Mouse (Mus musculus): Measurements from ENCODE around the gene Lrch4. TPM values are rescaled to one million over a fixed set of nuclear protein-coding genes. Genes with fewer than 3 reads are reported as not detected.
A peak's percentile ranks its signal among the peaks of the same experiment; 100 is the strongest.

Gene Lrch4
- polyA plus RNA-seq, 1 experiment, result 29.1 TPM

- TF ChIP-seq POLR2A (IDR thresholded peaks at IDR 0.05; ENCODE audit: low read depth, low read length) (no peak), CTCF (IDR thresholded peaks at IDR 0.05; ENCODE audit: borderline replicate concordance, insufficient read depth, low read length) (no peak)
- no peak overlapping the region for H3K4me3 ChIP-seq (ENCODE audit: insufficient read depth, low read length)
- H3K4me1 ChIP-seq (ENCODE audit: control insufficient read depth, insufficient read depth, low read length), result peaks cover 9% of the 10 kb centered on the region; the same call in 1 of the 2 replicates
- no peak overlapping the region for H3K27ac ChIP-seq (ENCODE audit: insufficient read depth, low read length)
Measured at GRCm38 (mm10) chr5:137668971-137669370, 40.0 kb downstream of the Lrch4 start.

DNA sequence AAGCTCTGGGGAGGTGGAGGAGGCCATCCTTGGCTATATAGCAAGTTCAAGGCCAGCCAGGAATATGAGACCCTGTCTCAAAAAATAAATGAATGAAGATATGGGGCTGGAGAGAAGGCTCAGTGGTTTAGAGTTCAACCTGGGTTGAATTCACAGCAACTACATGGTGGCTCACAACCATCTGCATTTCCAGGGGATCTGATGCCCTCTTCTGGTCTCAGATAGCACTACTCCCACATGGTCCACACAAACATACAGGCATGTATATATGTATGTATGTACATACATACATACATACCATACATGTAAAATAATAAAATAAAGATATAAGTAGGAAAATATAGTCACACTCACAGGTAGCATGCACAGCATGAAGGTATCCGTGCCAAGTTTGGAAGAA, 41.3 kb downstream of the Lrch4 start:
- Histone ChIP-seq H3K27ac (ENCODE audit: insufficient read depth, low read length) (0 out of 2 replicates have a peak overlapping the region, but pooled peaks have one; percentile 69), H3K4me3 (ENCODE audit: insufficient read depth, low read length) (no peak overlapping the region), H3K4me1 (ENCODE audit: control insufficient read depth, insufficient read depth, low read length) (peaks cover 9% of the 10 kb centered on the region; the same call in 1 of the 2 replicates)
- TF ChIP-seq POLR2A (IDR thresholded peaks at IDR 0.05; ENCODE audit: low read depth, low read length) (no peak), CTCF (IDR thresholded peaks at IDR 0.05; ENCODE audit: borderline replicate concordance, insufficient read depth, low read length) (no peak)

DNA sequence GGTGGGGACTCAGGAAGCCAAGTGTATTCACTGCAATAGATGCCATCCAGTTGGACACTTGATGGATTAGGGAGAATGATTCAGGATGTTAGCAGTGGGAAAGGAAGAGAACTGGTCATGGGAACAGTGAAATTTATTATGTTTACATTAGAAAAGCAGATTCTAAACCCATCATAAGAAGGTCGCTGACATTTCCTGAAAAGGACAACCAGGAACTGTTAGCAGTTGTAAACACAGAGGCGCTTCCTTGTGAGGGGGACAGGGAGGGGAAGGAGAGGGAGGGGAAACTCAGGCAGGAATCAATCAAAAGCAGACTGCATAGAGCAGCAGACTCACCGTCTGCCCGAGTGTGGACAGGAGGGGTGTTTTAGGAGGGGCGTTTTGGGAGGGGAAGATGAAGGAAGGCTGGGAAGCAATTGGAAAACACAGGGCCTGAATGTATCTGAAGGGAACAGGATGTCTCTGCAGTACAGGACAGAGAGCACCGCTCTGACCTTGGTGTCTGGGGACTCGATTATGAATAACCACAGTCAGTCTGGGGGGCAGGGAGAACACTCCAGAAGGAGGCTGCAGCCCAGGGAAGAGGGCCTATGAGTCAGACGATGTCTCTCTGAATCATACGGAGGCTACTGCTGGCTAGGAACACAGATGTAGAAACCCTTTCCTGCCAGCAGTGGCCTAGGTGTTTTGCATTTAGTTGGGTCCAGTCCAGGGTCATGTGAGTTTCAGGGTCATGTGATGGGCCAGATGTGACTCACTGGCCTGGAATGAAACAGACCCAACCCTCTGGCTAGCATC, 42.7 kb downstream of the Lrch4 start:
- H3K4me1 ChIP-seq (ENCODE audit: control insufficient read depth, insufficient read depth, low read length), result peaks cover 9% of the 10 kb centered on the region; the same call in 1 of the 2 replicates
- TF ChIP-seq POLR2A (IDR thresholded peaks at IDR 0.05; ENCODE audit: low read depth, low read length) (peak; percentile 58; the same call in 1 of the 2 replicates), CTCF (IDR thresholded peaks at IDR 0.05; ENCODE audit: borderline replicate concordance, insufficient read depth, low read length) (no peak)
- peak overlapping the region; percentile 69 for H3K27ac ChIP-seq (ENCODE audit: insufficient read depth, low read length)
- no peak overlapping the region for H3K4me3 ChIP-seq (ENCODE audit: insufficient read depth, low read length)

DNA sequence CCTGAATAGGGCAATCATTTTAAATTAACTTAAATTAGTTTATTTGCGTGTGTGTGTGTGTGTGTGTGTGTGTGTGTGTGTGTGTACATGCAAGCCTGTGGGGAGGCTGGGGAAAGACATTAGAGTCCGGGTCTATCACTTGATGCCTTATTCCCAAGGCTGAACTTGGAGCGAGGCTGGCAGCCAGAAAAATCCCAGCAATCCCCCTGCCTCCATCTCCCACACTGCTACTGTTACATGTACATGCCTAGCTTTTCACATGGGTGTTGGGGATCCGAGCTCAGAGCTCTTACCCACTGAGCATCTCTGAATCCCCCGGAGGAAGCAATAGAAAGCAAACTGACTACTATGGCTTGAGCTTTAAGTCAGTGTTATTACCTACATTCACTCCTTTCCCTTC, 43.4 kb downstream of the Lrch4 start:
- Histone ChIP-seq H3K4me3 (ENCODE audit: insufficient read depth, low read length) (no peak overlapping the region), H3K27ac (ENCODE audit: insufficient read depth, low read length) (peak overlapping the region; percentile 57), H3K4me1 (ENCODE audit: control insufficient read depth, insufficient read depth, low read length) (peaks cover 9% of the 10 kb centered on the region; the same call in 1 of the 2 replicates)
- TF ChIP-seq POLR2A (IDR thresholded peaks at IDR 0.05; ENCODE audit: low read depth, low read length) (no peak), CTCF (IDR thresholded peaks at IDR 0.05; ENCODE audit: borderline replicate concordance, insufficient read depth, low read length) (no peak)

DNA sequence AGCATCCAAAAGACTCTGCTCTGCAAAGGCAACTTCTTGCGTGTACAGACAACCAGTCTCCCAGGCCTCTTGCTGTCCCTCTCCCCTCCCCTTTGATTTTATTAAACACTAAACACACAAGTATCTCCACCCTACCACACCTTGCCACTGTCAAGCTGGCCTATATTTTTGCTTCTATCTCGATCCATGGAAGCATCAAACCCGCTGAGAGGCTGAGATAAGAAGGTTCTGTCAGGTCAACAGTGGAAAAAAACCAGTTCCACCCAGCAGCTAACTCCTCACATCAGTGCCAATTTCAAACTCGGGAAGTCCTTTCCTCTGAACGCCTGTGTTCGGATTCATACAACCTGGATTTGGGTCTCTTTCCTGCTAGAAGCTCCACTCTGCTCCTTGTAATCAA, 44.1 kb downstream of the Lrch4 start:
- Histone ChIP-seq H3K4me1 (ENCODE audit: control insufficient read depth, insufficient read depth, low read length) (peaks cover 9% of the 10 kb centered on the region; the same call in 1 of the 2 replicates), H3K4me3 (ENCODE audit: insufficient read depth, low read length) (no peak overlapping the region), H3K27ac (ENCODE audit: insufficient read depth, low read length) (no peak overlapping the region)
- TF ChIP-seq CTCF (IDR thresholded peaks at IDR 0.05; ENCODE audit: borderline replicate concordance, insufficient read depth, low read length), result no peak
- TF ChIP-seq POLR2A (IDR thresholded peaks at IDR 0.05; ENCODE audit: low read depth, low read length), result no peak

DNA sequence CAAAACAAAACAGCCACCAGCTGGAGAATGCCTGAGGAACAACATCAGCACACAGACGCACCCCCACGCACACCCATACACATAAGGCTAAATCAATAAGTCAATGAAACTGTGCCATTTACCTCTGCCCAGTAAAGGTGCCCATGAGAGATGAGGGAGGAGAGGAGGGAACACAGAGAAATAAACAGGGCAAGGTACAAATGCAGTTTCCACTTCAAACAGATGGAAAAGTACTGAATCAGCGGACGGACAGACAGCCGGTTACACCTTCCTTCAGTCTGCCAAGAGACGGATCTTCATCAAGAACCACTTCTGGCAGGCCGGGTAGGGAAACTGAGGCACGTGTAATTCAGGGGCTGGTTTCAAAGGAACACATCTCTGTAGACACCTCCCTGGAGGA, 45.9 kb downstream of the Lrch4 start:
- TF ChIP-seq CTCF (IDR thresholded peaks at IDR 0.05; ENCODE audit: borderline replicate concordance, insufficient read depth, low read length) (no peak), POLR2A (IDR thresholded peaks at IDR 0.05; ENCODE audit: low read depth, low read length) (no peak)
- Histone ChIP-seq H3K27ac (ENCODE audit: insufficient read depth, low read length) (no peak overlapping the region), H3K4me1 (ENCODE audit: control insufficient read depth, insufficient read depth, low read length) (peaks cover 9% of the 10 kb centered on the region; the same call in 1 of the 2 replicates), H3K4me3 (ENCODE audit: insufficient read depth, low read length) (no peak overlapping the region)

DNA sequence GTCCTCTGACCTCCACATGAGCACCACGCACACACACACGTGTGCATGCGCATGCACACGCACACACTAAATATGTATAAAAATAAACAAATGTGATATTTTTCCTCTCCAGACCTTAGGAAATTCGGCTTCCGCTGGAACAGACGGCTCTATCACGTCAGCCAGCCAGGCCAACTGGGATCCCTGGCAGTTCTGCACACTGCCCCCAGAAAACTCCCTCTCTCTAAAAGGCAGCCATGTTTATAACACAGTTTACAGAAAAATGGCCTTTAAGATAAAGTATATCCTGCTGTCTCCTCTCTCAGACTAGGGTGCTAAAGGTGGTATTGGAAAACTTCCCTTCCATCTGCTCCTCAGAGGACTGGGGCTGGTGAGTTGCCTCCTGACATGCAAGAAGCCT, 48.9 kb downstream of the Lrch4 start:
- Histone ChIP-seq H3K4me3 (ENCODE audit: insufficient read depth, low read length) (no peak overlapping the region), H3K27ac (ENCODE audit: insufficient read depth, low read length) (no peak overlapping the region), H3K4me1 (ENCODE audit: control insufficient read depth, insufficient read depth, low read length) (no peaks in the 10 kb centered on the region)
- TF ChIP-seq CTCF (IDR thresholded peaks at IDR 0.05; ENCODE audit: borderline replicate concordance, insufficient read depth, low read length), result no peak
- TF ChIP-seq POLR2A (IDR thresholded peaks at IDR 0.05; ENCODE audit: low read depth, low read length), result no peak

- H3K4me3 ChIP-seq (ENCODE audit: insufficient read depth, low read length), result no peak overlapping the region
- no peak overlapping the region for H3K27ac ChIP-seq (ENCODE audit: insufficient read depth, low read length)
- no peaks in the 10 kb centered on the region for H3K4me1 ChIP-seq (ENCODE audit: control insufficient read depth, insufficient read depth, low read length)
- TF ChIP-seq CTCF (IDR thresholded peaks at IDR 0.05; ENCODE audit: borderline replicate concordance, insufficient read depth, low read length) (no peak), POLR2A (IDR thresholded peaks at IDR 0.05; ENCODE audit: low read depth, low read length) (no peak)
Measured at GRCm38 (mm10) chr5:137678736-137679135, 49.8 kb downstream of the Lrch4 start.

- no peak overlapping the region for H3K4me3 ChIP-seq (ENCODE audit: insufficient read depth, low read length)
- no peak overlapping the region for H3K27ac ChIP-seq (ENCODE audit: insufficient read depth, low read length)
- H3K4me1 ChIP-seq (ENCODE audit: control insufficient read depth, insufficient read depth, low read length), result no peaks in the 10 kb centered on the region
- no peak for TF ChIP-seq POLR2A (IDR thresholded peaks at IDR 0.05; ENCODE audit: low read depth, low read length)
- TF ChIP-seq CTCF (IDR thresholded peaks at IDR 0.05; ENCODE audit: borderline replicate concordance, insufficient read depth, low read length), result no peak
Measured at GRCm38 (mm10) chr5:137679726-137680125, 50.8 kb downstream of the Lrch4 start.

- Histone ChIP-seq H3K4me3 (ENCODE audit: insufficient read depth, low read length) (no peak overlapping the region), H3K4me1 (ENCODE audit: control insufficient read depth, insufficient read depth, low read length) (no peaks in the 10 kb centered on the region), H3K27ac (ENCODE audit: insufficient read depth, low read length) (no peak overlapping the region)
- no peak for TF ChIP-seq POLR2A (IDR thresholded peaks at IDR 0.05; ENCODE audit: low read depth, low read length)
- no peak for TF ChIP-seq CTCF (IDR thresholded peaks at IDR 0.05; ENCODE audit: borderline replicate concordance, insufficient read depth, low read length)
Measured at GRCm38 (mm10) chr5:137682526-137682925, 53.6 kb downstream of the Lrch4 start.

All from embryonic fibroblast, embryonic 13.5 days (primary cell).